Mouse (Mus musculus): ENCODE measurements around the gene Tmx2.
"Not testable (repeated sequence)": the region's sequence is repeated elsewhere in the genome, so short reads cannot be mapped to it uniquely, and the experiment has no call there.

Tmx2 gene

GRCm38 (mm10) chr2:84688080-84688844 lies 9.3 kb upstream of the Tmx2 start:
- DNase-seq (ENCODE audit: low spot score) = no peak

GRCm38 (mm10) chr2:84682605-84683183 lies 3.8 kb upstream of the Tmx2 start:
- no peak for DNase-seq (ENCODE audit: low spot score)

GRCm38 (mm10) chr2:84677968-84678880 lies 716 bp downstream of the Tmx2 start, which contains the start of the genes Gm28635 and Med19:
Gene Gm28635 (minus strand): TSS chr2:84678041.
Gene Med19 (plus strand): TSS chr2:84678402.
- DNase-seq (ENCODE audit: low spot score) = peak; percentile 96

- no peak for DNase-seq (ENCODE audit: low spot score)
Measured at GRCm38 (mm10) chr2:84677270-84677967, 1.5 kb downstream of the Tmx2 start.

- not testable (repeated sequence) for DNase-seq (ENCODE audit: low spot score)
Measured at GRCm38 (mm10) chr2:84671535-84671934, 7.4 kb downstream of the Tmx2 start.

- peak; percentile 89 for DNase-seq (ENCODE audit: low spot score)
Measured at GRCm38 (mm10) chr2:84670569-84670933, 8.4 kb downstream of the Tmx2 start, which contains the start of gene Selenoh. Gene Selenoh (minus strand): TSS chr2:84670770.

GRCm38 (mm10) chr2:84669828-84670568 lies 8.9 kb downstream of the Tmx2 start:
- DNase-seq (ENCODE audit: low spot score) = no peak

- DNase-seq (ENCODE audit: low spot score) = no peak
Measured at GRCm38 (mm10) chr2:84666081-84666480, 12.9 kb downstream of the Tmx2 start.

GRCm38 (mm10) chr2:84662866-84663265 lies 16.1 kb downstream of the Tmx2 start:
- peak; percentile 45 for DNase-seq (ENCODE audit: low spot score)

- DNase-seq (ENCODE audit: low spot score) = peak; percentile 59
Measured at GRCm38 (mm10) chr2:84660253-84660652, 18.7 kb downstream of the Tmx2 start.

GRCm38 (mm10) chr2:84658806-84659205 lies 20.1 kb downstream of the Tmx2 start, which contains the start of gene Btbd18:
Gene Btbd18 (plus strand): TSS chr2:84659079.
- DNase-seq (ENCODE audit: low spot score) = no peak

- DNase-seq (ENCODE audit: low spot score) = no peak
Measured at GRCm38 (mm10) chr2:84655864-84656263, 23.1 kb downstream of the Tmx2 start.

- no peak for DNase-seq (ENCODE audit: low spot score)
Measured at GRCm38 (mm10) chr2:84653354-84653753, 25.6 kb downstream of the Tmx2 start.

- DNase-seq (ENCODE audit: low spot score) = no peak
Measured at GRCm38 (mm10) chr2:84650464-84651195, 28.3 kb downstream of the Tmx2 start, which contains the start of gene Ctnnd1. Gene Ctnnd1 (minus strand): TSS chr2:84650765.

- no peak for DNase-seq (ENCODE audit: low spot score)
Measured at GRCm38 (mm10) chr2:84649674-84650073, 29.3 kb downstream of the Tmx2 start.

- DNase-seq (ENCODE audit: low spot score) = no peak
Measured at GRCm38 (mm10) chr2:84648369-84648768, 30.6 kb downstream of the Tmx2 start.

GRCm38 (mm10) chr2:84647051-84647568 lies 31.8 kb downstream of the Tmx2 start:
- DNase-seq (ENCODE audit: low spot score) = no peak

- no peak for DNase-seq (ENCODE audit: low spot score)
Measured at GRCm38 (mm10) chr2:84646138-84646537, 32.8 kb downstream of the Tmx2 start.

- no peak for DNase-seq (ENCODE audit: low spot score)
Measured at GRCm38 (mm10) chr2:84640833-84641232, 38.1 kb downstream of the Tmx2 start.

All from T-cell, adult 2 months (primary cell).